ENCODE assay signal across 27 mouse cellular contexts in the genomic region with DNA sequence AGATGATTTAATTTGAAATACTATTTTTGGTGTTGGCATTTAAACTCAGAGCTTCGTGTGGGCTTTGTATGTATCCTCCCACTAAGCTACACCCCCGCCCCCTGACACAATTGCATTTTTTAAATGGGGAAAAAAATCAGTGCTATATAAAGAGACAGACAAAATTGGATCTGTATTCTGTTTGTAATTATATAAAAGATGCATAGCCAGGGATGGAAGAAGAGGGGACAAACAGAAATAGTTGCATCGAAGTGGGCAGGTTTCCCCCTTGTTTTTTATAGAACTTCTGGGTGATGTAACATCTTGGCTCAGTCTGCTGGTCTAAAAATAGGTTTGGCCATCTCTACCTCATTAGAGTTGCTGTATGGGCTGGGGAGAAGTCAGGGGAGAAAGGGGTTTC.
A peak's percentile ranks its signal among the peaks of the same experiment; 100 is the strongest.
DNase-seq lines count a peak whose midpoint lies in the region; ATAC-seq and TF ChIP-seq lines count a peak whose summit lies in the region.
"Had no signal": no experiment of that assay in that cellular context is flagged by ENCODE, and none has a peak within 500 bp of the region (broad histone marks: within the 10 kb centered on the region; RNA-seq: fewer than 3 reads in every experiment).

No protein-coding gene starts in this region.

- no peaks in the 10 kb centered on the region for H3K9me3 ChIP-seq in embryonic facial prominence, embryonic 15.5 days (replicated peaks)
- peaks cover 18% of the 10 kb centered on the region; the same call in 1 of the 2 replicates for H3K9me3 ChIP-seq in embryonic facial prominence, embryonic 10.5 days
- H3K9me3 ChIP-seq in heart, embryonic 14.5 days (ENCODE audit: control insufficient read depth, low read length) = peaks cover 5% of the 10 kb centered on the region; the same call in 1 of the 2 replicates
- peaks cover 16% of the 10 kb centered on the region for H3K9me3 ChIP-seq in heart, embryonic 12.5 days (replicated peaks)
- H3K9me3 ChIP-seq: midbrain, embryonic 15.5 days; neural tube, embryonic 15.5 days had no signal

- peaks cover 4% of the 10 kb centered on the region; the same call in 1 of the 2 replicates for H3K4me1 ChIP-seq in embryonic facial prominence, embryonic 15.5 days
- peaks cover 14% of the 10 kb centered on the region for H3K4me1 ChIP-seq in embryonic facial prominence, embryonic 10.5 days
- H3K4me1 ChIP-seq in heart, embryonic 14.5 days (ENCODE audit: control insufficient read depth in 2 of 2, insufficient read depth in 2 of 2, low read length in 2 of 2) = peaks cover 0 to 7% of the 10 kb centered on the region in 2 experiments; a peak in 2 of 4 replicates
- 0 out of 2 replicates have a peak, but pooled peaks cover 4% of the 10 kb centered on the region for H3K4me1 ChIP-seq in heart, embryonic 12.5 days (replicated peaks)
- H3K4me1 ChIP-seq: midbrain, embryonic 10.5 days; midbrain, embryonic 15.5 days; neural tube, embryonic 15.5 days had no signal

- H3K27me3 ChIP-seq in embryonic facial prominence, embryonic 15.5 days = no peaks in the 10 kb centered on the region
- H3K27me3 ChIP-seq in embryonic facial prominence, embryonic 10.5 days (replicated peaks; ENCODE audit: low read depth, poor library complexity, severe bottlenecking) = no peaks in the 10 kb centered on the region
- no peaks in the 10 kb centered on the region for H3K27me3 ChIP-seq in heart, embryonic 14.5 days (ENCODE audit: control insufficient read depth, insufficient read depth, low read length)
- H3K27me3 ChIP-seq in heart, embryonic 12.5 days (replicated peaks) = no peaks in the 10 kb centered on the region
- H3K27me3 ChIP-seq: midbrain, embryonic 15.5 days; neural tube, embryonic 15.5 days had no signal

- intact Hi-C loops in left cerebral cortex, adult 2 months (cut with DNase I) = no loop called here

- no peak for TF ChIP-seq CTCF in left cerebral cortex, adult 2 months (IDR thresholded peaks at IDR 0.05)

- H3K4me2 ChIP-seq in embryonic facial prominence, embryonic 15.5 days (replicated peaks) = no peak overlapping the region
- H3K4me2 ChIP-seq in heart, embryonic 14.5 days (ENCODE audit: low read length) = 0 out of 2 replicates have a peak overlapping the region, but pooled peaks have one; percentile 13
- H3K4me2 ChIP-seq in heart, embryonic 12.5 days = no peak overlapping the region
- H3K4me2 ChIP-seq: hindbrain, embryonic 14.5 days; midbrain, embryonic 15.5 days; neural tube, embryonic 15.5 days had no signal

- DNase-seq in embryonic facial prominence, embryonic 10.5 days (ENCODE audit: low spot score) = no peak
- DNase-seq in left cerebral cortex, adult 2 months (ENCODE audit: extremely low spot score in 1 of 2, low spot score in 2 of 2) = no peak
- no peak for DNase-seq in left cerebral cortex, adult 11 months (ENCODE audit: low spot score)
- peak; percentile 41 for DNase-seq in telencephalon, adult 2 months (ENCODE audit: low read depth, low spot score)
- DNase-seq: adrenal gland, adult 2 months; adrenal gland, postnatal 36 days; cerebellum, adult 8-10 months; cerebellum, postnatal 25 days; gastrocnemius, postnatal 10 days; kidney, adult 9 months; kidney, postnatal 10 days; layer of hippocampus, postnatal 36 days; liver; lung, adult 2 months; lung, postnatal 14 days; retina, postnatal 1 day had no signal

- H3K4me3 ChIP-seq in embryonic facial prominence, embryonic 15.5 days (replicated peaks) = no peak overlapping the region
- no peak overlapping the region for H3K4me3 ChIP-seq in embryonic facial prominence, embryonic 10.5 days
- no peak overlapping the region for H3K4me3 ChIP-seq in heart, embryonic 14.5 days (ENCODE audit: control insufficient read depth in 1 of 2, insufficient read depth in 1 of 2, low read depth in 1 of 2, low read length in 2 of 2)
- H3K4me3 ChIP-seq in heart, embryonic 12.5 days = no peak overlapping the region
- no peak overlapping the region for H3K4me3 ChIP-seq in left cerebral cortex, adult 2 months
- H3K4me3 ChIP-seq: midbrain, embryonic 10.5 days; midbrain, embryonic 15.5 days; neural tube, embryonic 15.5 days had no signal

- no peaks in the 10 kb centered on the region for H3K36me3 ChIP-seq in embryonic facial prominence, embryonic 15.5 days
- H3K36me3 ChIP-seq in embryonic facial prominence, embryonic 10.5 days (replicated peaks) = peaks cover 59% of the 10 kb centered on the region
- H3K36me3 ChIP-seq in heart, embryonic 14.5 days (ENCODE audit: control insufficient read depth, insufficient read depth, low read length) = no peaks in the 10 kb centered on the region
- H3K36me3 ChIP-seq in heart, embryonic 12.5 days = no peaks in the 10 kb centered on the region
- H3K36me3 ChIP-seq: midbrain, embryonic 10.5 days; midbrain, embryonic 15.5 days; neural tube, embryonic 15.5 days had no signal

- no peak for ATAC-seq in embryonic facial prominence, embryonic 15.5 days (ENCODE audit: insufficient number of reproducible peaks, low FRiP score, low TSS enrichment, low read depth)
- no peak for ATAC-seq in heart, embryonic 14.5 days (ENCODE audit: insufficient number of reproducible peaks, insufficient read depth, low FRiP score, low read depth)
- ATAC-seq in heart, embryonic 12.5 days (ENCODE audit: insufficient number of reproducible peaks, low FRiP score) = no peak
- ATAC-seq: activated CD4-positive, CD25-positive, alpha-beta regulatory T cell, adult 4 months; forebrain, embryonic 14.5 days; intestine, postnatal 0 days; midbrain, embryonic 15.5 days had no signal

- peak overlapping the region; percentile 67; the same call in 1 of the 2 replicates for H3K27ac ChIP-seq in embryonic facial prominence, embryonic 15.5 days (replicated peaks)
- no peak overlapping the region for H3K27ac ChIP-seq in embryonic facial prominence, embryonic 10.5 days (replicated peaks)
- H3K27ac ChIP-seq in heart, embryonic 14.5 days (replicated peaks in 1 of 2; ENCODE audit: control insufficient read depth in 1 of 2, insufficient read depth in 1 of 2, low read depth in 2 of 2, low read length in 2 of 2) = no peak overlapping the region
- H3K27ac ChIP-seq in heart, embryonic 12.5 days (ENCODE audit: poor library complexity, severe bottlenecking) = no peak overlapping the region
- H3K27ac ChIP-seq in left cerebral cortex, adult 2 months = peak overlapping the region; percentile 34; the same call in 1 of the 2 replicates
- H3K27ac ChIP-seq: hindbrain, embryonic 14.5 days; liver, embryonic 14.5 days; midbrain, embryonic 10.5 days; midbrain, embryonic 15.5 days; neural tube, embryonic 15.5 days had no signal

- no peak overlapping the region for H3K9ac ChIP-seq in embryonic facial prominence, embryonic 15.5 days
- 0 out of 2 replicates have a peak overlapping the region, but pooled peaks have one; percentile 5 for H3K9ac ChIP-seq in heart, embryonic 14.5 days (ENCODE audit: low read length)
- H3K9ac ChIP-seq in heart, embryonic 12.5 days = no peak overlapping the region
- H3K9ac ChIP-seq: hindbrain, embryonic 14.5 days; liver, embryonic 14.5 days; midbrain, embryonic 15.5 days; neural tube, embryonic 15.5 days had no signal

- WGBS in embryonic facial prominence, embryonic 15.5 days = 66% methylated on average over 3 of the region's 3 CpGs
- 91% methylated on average over 3 of the region's 3 CpGs for WGBS in embryonic facial prominence, embryonic 10.5 days
- WGBS in heart, embryonic 14.5 days = 51% methylated on average over 3 of the region's 3 CpGs
- 67% methylated on average over 3 of the region's 3 CpGs for WGBS in heart, embryonic 12.5 days

Comparison
In these comparisons a context has a peak if more than half of its experiments do, and no peak if none do; other contexts are left out.
1. H3K27ac ChIP-seq: peak in embryonic facial prominence, embryonic 15.5 days (single experiment) and left cerebral cortex, adult 2 months (single experiment); none in embryonic facial prominence, embryonic 10.5 days (single experiment), heart, embryonic 14.5 days (0 of 2) and heart, embryonic 12.5 days (single experiment).